Mouse (Mus musculus) megakaryocyte, embryonic 14.5 days (primary cell): ENCODE data around the gene Akr1c21. TPM values are rescaled to one million over a fixed set of nuclear protein-coding genes. Genes with fewer than 3 reads are reported as not detected.
"Not testable (repeated sequence)": the region's sequence is repeated elsewhere in the genome, so short reads cannot be mapped to it uniquely, and the experiment has no call there.

Experiments used
- H3K27me3 ChIP-seq: replicated peaks from 2 replicates; pipeline ENCODE3; 2012; ENCODE audit warnings: inconsistent platforms
- H3K36me3 ChIP-seq: replicated peaks from 2 replicates; pipeline ENCODE3; 2012; ENCODE audit warnings: low read length, inconsistent platforms, mixed read lengths
- H3K4me1 ChIP-seq: 2 replicates; pipeline ENCODE4 v1.6.1; 2012; ENCODE audit warnings: inconsistent platforms
- H3K4me3 ChIP-seq: replicated peaks from 2 replicates; pipeline ENCODE3; 2012; ENCODE audit warnings: moderate library complexity, mild to moderate bottlenecking, inconsistent platforms
- H3K9me3 ChIP-seq: 2 replicates; pipeline ENCODE4 v1.6.1; 2012; ENCODE audit warnings: inconsistent platforms
- FLI1 ChIP-seq: IDR thresholded peaks from 2 replicates; pipeline ENCODE4 v1.6.1; 2012; ENCODE audit warnings: low read length, inconsistent platforms, mixed read lengths
- GATA1 ChIP-seq: IDR thresholded peaks from 3 replicates; pipeline ENCODE4 v1.6.1; 2012; ENCODE audit warnings: mixed read lengths, low read length, inconsistent platforms, borderline replicate concordance
- polyA plus RNA-seq: library from polyadenylated mRNA; stranded (reverse); fragments of >175 nt; gene quantifications from 2 replicates; pipeline ENCODE4 v1.2.3, GENCODE M21; 2012; ENCODE audit warnings: low replicate concordance; ENCODE audit not compliant: insufficient read depth

Akr1c21 gene
- polyA plus RNA-seq = not detected in 2 replicates

GRCm38 (mm10) chr13:4573871-4574270, at the start of gene Akr1c21:
Gene Akr1c21, plus strand, starts transcription at chr13:4574075.
- Histone ChIP-seq H3K4me3 (no peak within 1 kb of the TSS), H3K4me1 (no peaks in the 10 kb centered on the region), H3K27me3 (no peaks in the 10 kb centered on the region), H3K36me3 (no peaks in the 10 kb centered on the region), H3K9me3 (peaks cover 7% of the 10 kb centered on the region)
- TF ChIP-seq GATA1 (no peak), FLI1 (no peak)

- H3K27me3 ChIP-seq = no peaks in the 10 kb centered on the region
- H3K9me3 ChIP-seq = 0 out of 2 replicates have a peak, but pooled peaks cover 3% of the 10 kb centered on the region
- TF ChIP-seq GATA1 = no peak
- no peak for TF ChIP-seq FLI1
- no peak overlapping the region for H3K4me3 ChIP-seq
- no peaks in the 10 kb centered on the region for H3K4me1 ChIP-seq
- no peaks in the 10 kb centered on the region for H3K36me3 ChIP-seq
These were observed 14.7 kb upstream of the Akr1c21 start for GRCm38 (mm10) chr13:4559143-4559542.

GRCm38 (mm10) chr13:4560500-4560899, 13.4 kb upstream of the Akr1c21 start:
- no peaks in the 10 kb centered on the region for H3K27me3 ChIP-seq
- H3K4me3 ChIP-seq = no peak overlapping the region
- no peak for TF ChIP-seq FLI1
- no peak for TF ChIP-seq GATA1
- H3K4me1 ChIP-seq = no peaks in the 10 kb centered on the region
- H3K36me3 ChIP-seq = no peaks in the 10 kb centered on the region
- 0 out of 2 replicates have a peak, but pooled peaks cover 3% of the 10 kb centered on the region for H3K9me3 ChIP-seq

- no peaks in the 10 kb centered on the region for H3K4me1 ChIP-seq
- peaks cover 5% of the 10 kb centered on the region; the same call in 1 of the 2 replicates for H3K9me3 ChIP-seq
- H3K27me3 ChIP-seq = no peaks in the 10 kb centered on the region
- no peak for TF ChIP-seq GATA1
- no peak for TF ChIP-seq FLI1
- no peak overlapping the region for H3K4me3 ChIP-seq
- H3K36me3 ChIP-seq = no peaks in the 10 kb centered on the region
These were observed 7.9 kb upstream of the Akr1c21 start for GRCm38 (mm10) chr13:4565996-4566395.

- H3K4me3 ChIP-seq = no peak overlapping the region
- H3K4me1 ChIP-seq = no peaks in the 10 kb centered on the region
- TF ChIP-seq GATA1 (no peak), FLI1 (no peak)
- H3K27me3 ChIP-seq = no peaks in the 10 kb centered on the region
- H3K9me3 ChIP-seq = peaks cover 7% of the 10 kb centered on the region
- H3K36me3 ChIP-seq = no peaks in the 10 kb centered on the region
These were observed 3.0 kb downstream of the Akr1c21 start for GRCm38 (mm10) chr13:4576921-4577320.

GRCm38 (mm10) chr13:4603431-4603830, 29.6 kb downstream of the Akr1c21 start:
- peaks cover 37% of the 10 kb centered on the region for H3K36me3 ChIP-seq
- not testable (repeated sequence) for H3K9me3 ChIP-seq, H3K4me3 ChIP-seq

GRCm38 (mm10) chr13:4606821-4607220, 32.9 kb downstream of the Akr1c21 start:
- no peak for TF ChIP-seq FLI1
- TF ChIP-seq GATA1 = no peak
- Histone ChIP-seq H3K27me3 (no peaks in the 10 kb centered on the region), H3K9me3 (no peaks in the 10 kb centered on the region), H3K4me1 (0 out of 2 replicates have a peak, but pooled peaks cover 4% of the 10 kb centered on the region), H3K4me3 (no peak overlapping the region), H3K36me3 (peaks cover 15% of the 10 kb centered on the region)

More at GRCm38 (mm10) chr13:4603431-4603830, 29.6 kb downstream of the Akr1c21 start:
- not testable (repeated sequence) for H3K4me1 ChIP-seq, H3K27me3 ChIP-seq

- H3K27me3 ChIP-seq = no peaks in the 10 kb centered on the region
- H3K9me3 ChIP-seq = no peaks in the 10 kb centered on the region
- H3K36me3 ChIP-seq = peaks cover 6% of the 10 kb centered on the region
- peak overlapping the region; percentile 93 for H3K4me3 ChIP-seq
- TF ChIP-seq GATA1 (no peak), FLI1 (no peak)
- H3K4me1 ChIP-seq = 0 out of 2 replicates have a peak, but pooled peaks cover 4% of the 10 kb centered on the region
These were observed 34.7 kb downstream of the Akr1c21 start for GRCm38 (mm10) chr13:4608530-4608929.

GRCm38 (mm10) chr13:4608961-4609409, 35.1 kb downstream of the Akr1c21 start, which contains the start of gene Akr1e1:
Gene Akr1e1, minus strand, starts transcription at chr13:4609174.
- Histone ChIP-seq H3K9me3 (no peaks in the 10 kb centered on the region), H3K4me1 (0 out of 2 replicates have a peak, but pooled peaks cover 4% of the 10 kb centered on the region), H3K27me3 (no peaks in the 10 kb centered on the region), H3K36me3 (peaks cover 3% of the 10 kb centered on the region), H3K4me3 (peak within 1 kb of the TSS; percentile 93)
- TF ChIP-seq FLI1 (no peak), GATA1 (no peak; the same call in 2 of the 3 replicates)

GRCm38 (mm10) chr13:4610902-4611301, 37.0 kb downstream of the Akr1c21 start:
- 0 out of 2 replicates have a peak, but pooled peaks cover 4% of the 10 kb centered on the region for H3K4me1 ChIP-seq
- no peaks in the 10 kb centered on the region for H3K27me3 ChIP-seq
- no peaks in the 10 kb centered on the region for H3K9me3 ChIP-seq
- H3K4me3 ChIP-seq = no peak overlapping the region
- TF ChIP-seq FLI1 = no peak
- TF ChIP-seq GATA1 = no peak
- peaks cover 3% of the 10 kb centered on the region for H3K36me3 ChIP-seq

Other genes starting within 250 kb of the Akr1c21 start
- not detected in 2 replicates for gene Akr1c6, start 139.8 kb upstream of the Akr1c21 start, polyA plus RNA-seq
- gene Akr1c20, start 50.7 kb upstream of the Akr1c21 start, polyA plus RNA-seq = not detected in 2 replicates
- not detected in 2 replicates for gene Akr1e1, start 35.1 kb downstream of the Akr1c21 start, polyA plus RNA-seq